Mouse (Mus musculus): ENCODE results near the gene Slc47a2. TPM values are rescaled to one million over a fixed set of nuclear protein-coding genes. Genes with fewer than 3 reads are reported as not detected.

Gene Slc47a2
- total RNA-seq, 2 experiments from 2014 or later = 0.30 to 0.40 TPM

Other genes with a start within 250 kb of the Slc47a2 start
- gene Tnfrsf13b, start 216.1 kb downstream of the Slc47a2 start, total RNA-seq (2021) = 1 to 10 TPM; 1.4 to 2.5 TPM
- gene Usp22, start 167.8 kb downstream of the Slc47a2 start, total RNA-seq (2021) = 100 to 1,000 TPM; 453 to 469 TPM
- gene Aldh3a1, start 135.3 kb downstream of the Slc47a2 start, total RNA-seq (2021) = 1 to 10 TPM; 1.4 to 1.8 TPM
- 10 to 100 TPM; 53.5 to 58.7 TPM for gene Aldh3a2, start 75.4 kb downstream of the Slc47a2 start, total RNA-seq (2021)
- gene Slc47a1, start 35.5 kb upstream of the Slc47a2 start, total RNA-seq (2021) = 1 to 10 TPM; 1.1 to 1.9 TPM
- 100 to 1,000 TPM; 201 to 230 TPM for gene Rnf112, start 111.3 kb upstream of the Slc47a2 start, total RNA-seq (2021)
- 10 to 100 TPM; 10.6 to 11.2 TPM for gene Mfap4, start 142.6 kb upstream of the Slc47a2 start, total RNA-seq (2021)
- 10 to 100 TPM; 46.0 to 51.1 TPM for gene Mapk7, start 151.5 kb upstream of the Slc47a2 start, total RNA-seq (2021)
- gene B9d1, start 162.3 kb upstream of the Slc47a2 start, total RNA-seq (2021) = 10 to 100 TPM; 30.8 to 34.2 TPM
- 100 to 1,000 TPM; 129 to 132 TPM for gene Epn2, start 236.8 kb upstream of the Slc47a2 start, total RNA-seq (2021)

Data from layer of hippocampus, postnatal 10 days (tissue).